Mouse (Mus musculus) heart, postnatal 36 days (tissue): Measurements from ENCODE around the gene Cwc15. TPM values are rescaled to one million over a fixed set of nuclear protein-coding genes. Genes with fewer than 3 reads are reported as not detected.
"Not testable (repeated sequence)": the region's sequence is repeated elsewhere in the genome, so short reads cannot be mapped to it uniquely, and the experiment has no call there.

Experiments
- DNase-seq, 2 experiments: peaks; one replicate each; pipeline ENCODE4 v3.0.0; 2021 to 2022
- intact Hi-C: fragments of 180-260 bp; cut with DNase I; formaldehyde crosslinking; loops from one replicate; pipeline ENCODE4 v1.15.1; 2025
- total RNA-seq, 2 experiments: library from RNA; stranded (reverse); gene quantifications; 2 replicates each; pipeline ENCODE4 v1.2.3; 2021

The Cwc15 gene
- total RNA-seq: 10 to 100 TPM; 68.5 to 72.9 TPM

DNA sequence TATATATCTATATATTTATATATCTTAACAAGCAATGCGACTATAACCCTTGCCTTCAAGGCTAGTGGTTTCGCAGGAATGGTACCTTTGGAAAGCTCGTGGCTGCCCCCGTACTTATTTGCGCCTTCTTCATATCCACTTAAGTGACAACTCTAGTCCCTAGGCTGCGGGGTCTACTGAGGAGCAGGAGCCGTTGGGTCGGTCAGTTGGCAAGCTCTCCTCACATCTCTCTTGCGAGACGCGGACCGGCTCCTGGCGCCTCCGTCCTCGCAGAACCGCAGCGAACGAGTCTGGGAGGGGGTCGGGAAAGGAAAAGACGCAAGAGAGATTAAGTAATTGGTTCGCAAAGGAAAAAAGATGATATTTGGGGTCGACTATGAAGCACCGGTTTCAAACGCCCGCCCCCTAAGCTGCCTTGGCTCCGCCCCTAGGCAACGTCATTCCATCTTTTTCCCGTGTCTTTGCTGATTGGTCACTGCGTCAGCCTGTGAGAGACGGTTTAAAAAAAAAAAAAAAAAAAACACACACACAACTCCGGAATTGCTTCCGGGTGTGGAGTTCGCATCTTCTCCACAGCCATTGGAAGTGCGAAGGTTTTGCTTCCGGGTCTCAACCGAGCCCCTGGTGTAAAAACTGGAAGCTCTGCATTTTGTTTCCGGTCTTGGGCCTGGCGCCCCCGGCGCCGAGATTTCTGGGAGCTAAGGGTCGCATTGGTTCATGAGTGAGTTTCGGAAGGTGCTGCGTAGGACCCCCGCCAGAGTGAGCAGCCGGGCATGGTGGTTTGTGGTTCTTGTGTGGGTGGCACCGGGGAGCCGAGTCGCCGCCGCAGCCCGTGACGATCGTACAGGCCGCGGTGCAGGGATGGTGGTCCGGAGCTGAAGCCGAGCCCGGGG lies at the start of gene Cwc15, which contains the start of gene Kdm4d:
Cwc15 (plus strand) TSS at position 595 of the 893 bp plus-strand sequence.
Kdm4d (minus strand) TSS at position 460 of the 893 bp plus-strand sequence.
- DNase-seq: peak; percentile 92
- intact Hi-C loops: loop anchor here (2.0 to 10.0 kb wide), 4 partner anchors 119 to 1255 kb away; partner anchors contain the start of genes Ankrd49, Ccdc82, Cep57 and Endod1

DNA sequence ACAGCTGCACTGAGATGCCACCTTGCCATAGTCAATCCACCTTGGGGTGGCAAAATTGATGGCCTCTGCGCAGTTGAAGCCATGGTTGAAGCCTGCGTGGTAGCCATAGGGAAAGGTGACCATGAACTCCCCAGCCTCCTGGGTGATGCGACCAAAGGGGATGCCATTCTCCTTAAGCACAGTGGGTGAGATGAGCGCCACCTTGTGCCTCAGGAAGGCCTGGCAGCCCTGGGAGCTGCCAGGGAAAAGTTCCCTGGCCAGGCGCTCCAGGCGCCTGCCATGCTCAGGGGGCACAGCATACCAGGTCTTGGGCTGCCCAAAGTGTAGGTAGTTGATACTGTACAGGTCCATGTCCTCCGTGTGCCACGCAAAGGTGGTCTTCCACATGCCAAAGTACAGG lies 49.3 kb upstream of the Cwc15 start:
- not testable (repeated sequence) for DNase-seq
- intact Hi-C loops: loop anchor here (5.0 kb wide), 1 partner anchor 99 kb away; no protein-coding TSS in a partner anchor

DNA sequence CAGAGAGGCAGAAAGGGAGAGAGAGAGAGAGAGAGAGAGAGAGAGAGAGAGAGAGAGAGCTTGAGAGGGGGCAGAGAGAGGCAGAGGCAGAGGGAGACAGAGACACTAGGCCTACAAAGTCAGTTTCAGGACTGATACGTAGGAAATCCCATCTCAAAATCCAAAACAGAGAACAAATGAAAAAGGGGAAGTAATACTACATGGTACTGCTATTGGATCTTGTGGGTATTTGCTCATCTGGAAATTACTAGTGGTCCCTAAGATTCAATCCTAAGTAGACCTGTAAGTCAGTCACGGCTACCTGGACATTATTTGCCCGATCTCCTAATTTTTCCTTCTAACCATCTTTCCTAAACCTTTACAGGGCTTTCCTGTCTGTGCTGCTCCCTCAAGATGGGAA lies 44.1 kb upstream of the Cwc15 start:
- intact Hi-C loops: no loop called here
- no peak for DNase-seq

DNA sequence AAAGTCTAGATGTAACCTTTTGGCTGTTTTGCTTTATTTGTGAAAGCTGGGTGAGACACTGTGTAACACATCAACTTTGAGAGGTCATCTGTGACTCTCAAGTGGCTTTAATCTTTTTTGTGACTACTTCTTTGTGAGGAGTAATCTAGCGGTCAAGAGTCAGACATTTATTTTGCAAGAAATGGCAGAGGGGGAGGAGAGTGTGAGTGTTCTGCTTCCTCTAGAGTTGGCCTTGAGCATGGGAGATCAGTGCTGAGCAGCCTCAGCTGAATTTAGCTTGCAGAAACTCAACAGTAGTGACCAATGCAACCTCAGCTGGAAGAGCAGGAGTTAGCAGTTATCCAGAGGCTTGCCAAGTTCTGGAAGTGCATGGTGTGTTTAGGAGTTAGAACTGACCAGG lies 37.9 kb upstream of the Cwc15 start:
- DNase-seq, intact Hi-C loops: not testable (repeated sequence)

DNA sequence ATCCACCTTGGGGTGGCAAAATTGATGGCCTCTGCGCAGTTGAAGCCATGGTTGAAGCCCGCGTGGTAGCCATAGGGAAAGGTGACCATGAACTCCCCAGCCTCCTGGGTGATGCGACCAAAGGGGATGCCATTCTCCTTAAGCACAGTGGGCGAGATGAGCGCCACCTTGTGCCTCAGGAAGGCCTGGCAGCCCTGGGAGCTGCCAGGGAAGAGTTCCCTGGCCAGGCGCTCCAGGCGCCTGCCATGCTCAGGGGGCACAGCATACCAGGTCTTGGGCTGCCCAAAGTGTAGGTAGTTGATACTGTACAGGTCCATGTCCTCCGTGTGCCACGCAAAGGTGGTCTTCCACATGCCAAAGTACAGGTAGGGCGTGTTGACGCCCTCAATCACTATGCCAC lies 36.7 kb upstream of the Cwc15 start:
- intact Hi-C loops, DNase-seq: not testable (repeated sequence)

DNA sequence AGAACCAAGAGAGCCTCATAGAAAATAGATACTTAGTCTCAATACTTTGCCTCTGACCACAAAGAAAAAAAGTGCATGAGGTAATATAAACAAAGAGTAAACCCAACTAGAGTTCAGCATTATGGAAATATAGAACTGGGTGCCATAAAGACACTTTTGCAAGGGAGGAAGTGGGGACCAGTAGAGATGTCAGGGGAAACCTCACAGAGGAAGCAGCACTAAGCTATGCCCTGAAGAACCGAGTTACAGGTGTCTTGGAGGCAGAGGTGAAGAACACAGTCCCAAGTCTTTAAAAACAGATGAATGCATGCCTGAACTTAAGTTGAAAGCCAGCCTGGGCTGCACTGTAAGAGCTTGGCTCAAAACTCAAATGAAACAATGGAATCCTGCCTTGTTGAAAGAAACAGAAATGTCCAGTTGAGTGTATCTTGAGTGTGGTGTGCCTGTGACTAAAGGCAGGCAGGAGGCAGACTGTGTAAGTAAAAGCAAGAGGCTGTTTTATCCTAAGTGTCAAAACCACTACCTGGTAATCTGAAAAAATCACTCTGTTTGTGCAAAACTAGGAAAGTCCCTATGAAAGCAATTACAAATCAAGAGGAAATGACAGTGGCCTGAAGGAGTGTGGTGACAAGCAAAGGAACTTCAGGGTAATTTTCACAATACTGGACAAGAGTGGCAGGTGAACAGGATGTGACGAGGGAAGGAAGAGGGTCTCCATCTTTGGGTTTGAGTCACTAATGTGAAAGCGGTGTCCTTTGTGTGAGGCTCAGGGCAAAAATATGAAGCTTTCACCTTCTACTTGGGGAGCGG lies 1.3 kb upstream of the Cwc15 start:
- no peak for DNase-seq
- intact Hi-C loops: loop anchor here (2.0 to 5.0 kb wide), 2 partner anchors 152 to 610 kb away; no protein-coding TSS in a partner anchor

DNA sequence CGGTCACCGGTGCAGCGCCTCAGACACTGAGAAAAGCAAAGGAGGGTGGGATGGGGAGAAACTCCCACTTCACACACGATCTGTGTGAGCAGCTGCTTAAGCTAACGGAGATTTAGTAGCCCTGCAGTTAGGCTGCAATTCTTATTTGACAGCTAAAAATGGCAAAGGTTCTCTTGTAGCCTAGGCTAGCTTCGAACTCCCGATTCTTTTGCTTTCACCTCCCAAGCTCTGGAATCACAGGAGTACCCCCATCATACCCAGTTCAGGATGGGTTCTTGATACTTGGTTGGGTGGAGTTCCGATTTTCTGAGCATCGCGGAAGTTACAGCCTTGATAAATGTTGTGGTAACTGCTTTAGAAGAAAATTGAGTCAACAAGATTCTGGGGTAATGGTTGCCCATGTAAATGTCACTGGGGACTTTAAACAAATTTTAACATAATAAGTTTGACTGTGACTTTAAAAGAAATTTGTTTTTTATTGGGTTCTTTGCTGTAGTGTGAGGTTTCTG lies 553 bp downstream of the Cwc15 start:
- DNase-seq: no peak
- intact Hi-C loops: loop anchor here (2.0 to 10.0 kb wide), 4 partner anchors 120 to 1256 kb away; partner anchors contain the start of genes Ankrd49, Ccdc82, Cep57 and Endod1

DNA sequence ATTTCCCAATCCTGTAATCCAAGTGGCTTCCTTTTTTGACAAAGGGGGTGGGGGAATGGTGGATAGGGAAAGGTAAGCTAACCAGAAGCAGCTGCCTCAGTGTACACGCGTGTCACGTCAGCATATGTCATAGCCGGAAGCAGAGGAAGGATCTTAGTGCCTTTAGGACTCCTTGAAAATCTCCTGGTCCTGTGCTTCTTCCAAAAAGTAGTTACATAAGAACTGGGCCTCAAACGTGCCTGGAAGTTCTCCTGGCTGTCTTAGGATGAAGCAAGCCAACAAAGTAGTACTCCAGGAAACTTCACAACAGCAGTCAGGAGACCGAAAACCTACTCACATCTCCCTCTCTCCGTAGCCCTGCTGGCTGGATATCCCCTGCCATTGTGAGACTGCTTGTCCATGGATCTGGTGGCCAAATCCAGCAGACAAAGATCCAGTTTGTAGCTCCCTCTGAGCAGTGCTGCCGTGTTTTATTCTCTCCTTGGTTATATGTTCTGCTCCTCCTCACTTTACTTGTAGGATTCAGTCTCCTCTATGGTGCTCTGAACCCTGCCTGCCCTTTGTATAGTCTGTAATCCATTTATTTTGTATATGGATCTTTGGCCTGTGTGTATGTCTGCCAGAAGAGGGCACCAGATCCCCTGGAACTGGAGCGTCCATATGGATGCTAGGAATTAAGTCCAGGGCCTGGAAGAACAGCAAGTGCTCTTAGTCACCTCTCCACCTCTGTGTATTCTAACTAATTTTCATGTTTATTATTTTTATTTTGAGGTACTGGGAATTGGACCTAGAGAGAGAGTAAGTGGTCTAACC lies 12.4 kb downstream of the Cwc15 start:
- peak; percentile 17 to 18 for DNase-seq
- intact Hi-C loops: loop anchor here (2.0 to 10.0 kb wide), 2 partner anchors 186 to 502 kb away; no protein-coding TSS in a partner anchor

DNA sequence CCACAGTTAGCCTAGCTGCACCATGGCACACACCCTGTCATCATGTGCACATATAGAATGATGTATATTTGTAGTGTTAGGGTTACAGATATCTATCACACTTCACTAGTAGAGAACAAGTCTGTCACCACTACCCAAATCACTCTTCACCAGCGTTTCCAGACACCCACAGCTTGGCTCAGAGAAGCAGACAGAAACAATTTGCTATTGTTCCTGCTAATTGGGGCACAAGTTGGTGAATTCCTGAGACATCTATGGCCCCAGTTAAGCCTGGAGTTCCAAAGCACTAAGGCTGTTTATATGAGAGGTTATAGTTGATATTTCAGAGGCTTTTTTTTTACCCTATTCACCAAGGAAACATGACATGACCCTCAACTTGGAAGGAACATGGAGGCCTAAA lies 16.9 kb downstream of the Cwc15 start:
- intact Hi-C loops: loop anchor here (10.0 kb wide), 1 partner anchor 498 kb away; no protein-coding TSS in a partner anchor
- no peak for DNase-seq

DNA sequence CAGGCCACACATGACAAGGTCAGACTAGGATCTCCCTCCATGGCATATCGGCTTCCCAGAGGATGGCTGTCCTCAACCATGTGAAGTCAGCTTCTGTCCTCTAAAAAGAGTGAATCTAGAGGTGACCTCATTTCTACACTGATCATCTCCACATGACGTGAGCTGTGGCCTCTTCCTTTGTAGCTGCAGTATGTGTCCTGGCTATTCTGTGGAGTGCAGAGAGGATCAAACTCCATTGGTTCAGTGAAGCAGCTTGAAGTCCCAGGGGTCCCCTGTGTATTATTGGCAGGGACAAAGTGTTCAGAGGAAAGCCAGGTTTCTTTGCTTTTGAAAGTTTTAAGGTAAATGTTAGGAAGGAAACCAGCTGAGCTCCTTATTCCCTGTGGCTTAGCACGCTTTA lies 17.7 kb downstream of the Cwc15 start:
- intact Hi-C loops: loop anchor here (10.0 kb wide), 1 partner anchor 497 kb away; no protein-coding TSS in a partner anchor
- no peak for DNase-seq

DNA sequence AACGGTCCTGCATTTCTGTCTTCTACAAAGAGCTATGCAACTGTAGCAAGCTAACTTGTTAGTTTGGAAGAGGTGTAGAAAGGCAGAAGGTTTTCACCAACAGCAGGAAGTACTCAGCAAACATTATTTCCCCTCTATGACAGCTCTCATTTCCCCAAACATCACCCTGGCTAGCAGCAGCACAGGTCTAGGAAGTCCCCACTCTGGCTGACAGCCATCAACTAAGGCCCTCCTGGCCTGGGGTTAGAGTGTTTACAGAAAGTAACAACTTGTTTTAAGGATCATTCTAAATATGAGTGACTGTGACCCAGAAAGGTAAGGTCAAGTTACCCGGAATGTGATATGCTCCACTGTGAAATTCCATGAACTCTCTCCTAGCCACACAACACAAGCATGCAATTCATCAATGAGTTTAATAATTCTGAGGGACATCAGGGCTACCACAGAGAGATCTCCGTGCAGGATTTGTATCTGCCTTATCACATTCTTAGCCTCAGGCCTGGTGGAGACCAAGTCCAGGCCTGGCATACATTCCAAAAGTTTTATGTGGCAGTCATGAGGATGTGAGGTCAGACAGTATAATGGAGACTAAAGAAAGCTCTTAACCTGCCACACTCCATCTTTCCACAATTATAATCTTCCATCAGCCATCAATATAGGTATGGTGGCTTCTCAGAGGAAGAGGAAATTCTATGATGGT lies 20.7 kb downstream of the Cwc15 start:
- DNase-seq: no peak
- intact Hi-C loops: loop anchor here (5.0 kb wide), 1 partner anchor 241 kb away; no protein-coding TSS in a partner anchor

DNA sequence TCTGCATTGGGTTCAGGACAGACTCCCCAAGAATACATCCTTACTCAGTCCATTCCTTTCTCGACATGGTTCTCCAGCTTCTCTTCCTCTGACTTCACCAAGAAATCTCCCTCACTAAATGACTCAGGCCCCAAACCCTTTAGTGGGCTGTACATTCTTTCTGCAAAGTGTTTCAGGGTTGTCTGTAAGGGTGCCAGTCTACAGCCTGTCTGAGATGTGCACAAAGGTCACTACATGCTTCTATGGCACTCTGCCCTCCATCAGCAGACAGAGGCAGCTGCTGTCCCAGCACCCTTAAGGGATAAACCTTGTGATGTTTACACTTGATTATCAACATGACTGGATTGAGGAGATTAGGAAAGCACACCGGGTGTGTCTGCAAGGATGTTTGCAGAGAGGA lies 21.3 kb downstream of the Cwc15 start:
- no peak for DNase-seq
- intact Hi-C loops: loop anchor here (2.0 to 5.0 kb wide), 2 partner anchors 133 to 241 kb away; no protein-coding TSS in a partner anchor

DNA sequence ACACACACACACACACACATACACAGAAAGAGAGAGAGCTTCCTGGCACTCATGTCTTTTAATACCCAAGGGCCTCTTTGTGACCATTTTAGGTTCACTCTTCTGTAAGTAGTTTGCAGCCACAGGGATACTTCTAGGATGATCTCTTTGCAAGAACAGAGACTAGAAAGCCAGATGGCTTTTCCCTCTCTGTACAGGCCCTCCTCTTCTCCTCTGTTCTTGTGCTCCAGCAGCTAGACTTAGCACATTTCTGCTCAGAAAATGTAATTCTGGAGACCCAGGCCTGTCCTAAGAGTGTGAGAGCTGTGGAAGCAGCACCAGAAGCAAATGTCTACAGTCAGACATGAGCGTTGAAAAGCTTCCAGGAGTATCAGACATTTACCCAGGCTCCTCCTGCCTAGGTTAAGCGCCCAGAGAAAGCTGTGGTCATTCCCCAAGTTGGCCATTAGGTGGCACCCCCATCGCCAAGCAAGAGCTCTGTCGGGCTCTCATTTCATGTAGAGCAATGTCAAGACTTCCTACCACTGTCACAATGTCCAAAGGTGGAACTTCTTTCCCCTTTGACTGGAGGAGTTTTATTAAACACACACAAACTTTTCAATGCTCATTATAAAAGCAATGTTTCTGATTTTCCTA lies 23.1 kb downstream of the Cwc15 start:
- intact Hi-C loops: loop anchor here (1.0 to 5.0 kb wide), 3 partner anchors 131 to 239 kb away; no protein-coding TSS in a partner anchor
- peak; percentile 81 to 82 for DNase-seq

DNA sequence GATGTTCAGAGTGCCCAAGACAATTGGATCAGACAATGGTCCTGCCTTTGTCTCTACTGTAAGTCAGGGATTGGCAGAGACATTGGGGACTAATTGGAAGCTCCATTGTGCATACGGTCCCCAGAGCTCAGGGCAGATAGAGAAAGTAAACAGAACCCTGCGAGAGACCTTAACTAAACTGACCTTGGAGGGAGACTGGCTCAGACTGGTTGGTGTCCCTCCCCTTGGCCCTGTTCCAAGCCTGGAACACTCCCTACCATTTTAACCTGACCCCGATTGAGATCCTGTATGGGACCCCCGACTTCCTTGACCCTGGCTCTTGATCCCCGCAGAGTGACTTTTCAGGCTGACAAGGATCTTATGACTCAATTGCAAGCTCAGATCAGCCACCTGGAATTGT lies 29.6 kb downstream of the Cwc15 start:
- intact Hi-C loops: no loop called here
- no peak for DNase-seq

DNA sequence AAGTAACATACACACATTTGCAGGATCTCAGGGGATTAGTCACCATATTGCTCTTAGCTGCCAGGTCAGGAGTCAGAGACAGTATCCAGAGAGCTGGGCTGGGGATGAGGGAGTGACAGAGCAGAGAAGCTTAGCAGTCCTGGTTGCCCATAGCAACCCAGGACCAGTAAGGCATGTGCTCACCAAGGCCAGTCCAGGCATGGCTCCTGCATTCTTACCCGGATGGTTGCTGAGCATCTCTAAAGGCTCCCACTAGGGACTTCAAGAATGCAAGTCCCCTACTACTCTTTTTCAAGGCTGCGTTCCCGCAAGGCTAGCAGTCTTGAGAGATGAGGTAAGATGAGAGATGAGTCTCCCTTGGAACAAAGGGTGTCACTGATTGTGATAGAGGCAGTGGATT lies 31.9 kb downstream of the Cwc15 start:
- DNase-seq: no peak
- intact Hi-C loops: no loop called here

DNA sequence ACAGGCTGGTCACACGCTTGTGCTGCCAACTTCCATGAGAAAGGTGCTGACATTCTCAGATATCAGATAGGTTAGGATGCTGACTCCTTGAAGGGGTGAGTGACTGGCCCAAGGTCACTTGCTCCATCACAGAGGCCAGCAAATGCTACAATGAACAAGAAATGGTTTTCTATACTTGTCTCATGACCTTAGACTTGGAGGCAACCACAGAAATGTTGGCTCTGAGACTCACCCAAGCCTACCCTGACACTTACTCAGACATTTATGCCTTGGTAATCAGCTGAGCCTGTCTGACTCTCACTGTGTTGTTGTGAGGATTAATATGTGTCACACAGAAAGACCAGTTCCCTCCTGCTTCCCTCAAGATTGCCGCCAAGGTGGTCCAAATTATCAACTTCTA lies 33.2 kb downstream of the Cwc15 start:
- DNase-seq: no peak
- intact Hi-C loops: no loop called here

DNA sequence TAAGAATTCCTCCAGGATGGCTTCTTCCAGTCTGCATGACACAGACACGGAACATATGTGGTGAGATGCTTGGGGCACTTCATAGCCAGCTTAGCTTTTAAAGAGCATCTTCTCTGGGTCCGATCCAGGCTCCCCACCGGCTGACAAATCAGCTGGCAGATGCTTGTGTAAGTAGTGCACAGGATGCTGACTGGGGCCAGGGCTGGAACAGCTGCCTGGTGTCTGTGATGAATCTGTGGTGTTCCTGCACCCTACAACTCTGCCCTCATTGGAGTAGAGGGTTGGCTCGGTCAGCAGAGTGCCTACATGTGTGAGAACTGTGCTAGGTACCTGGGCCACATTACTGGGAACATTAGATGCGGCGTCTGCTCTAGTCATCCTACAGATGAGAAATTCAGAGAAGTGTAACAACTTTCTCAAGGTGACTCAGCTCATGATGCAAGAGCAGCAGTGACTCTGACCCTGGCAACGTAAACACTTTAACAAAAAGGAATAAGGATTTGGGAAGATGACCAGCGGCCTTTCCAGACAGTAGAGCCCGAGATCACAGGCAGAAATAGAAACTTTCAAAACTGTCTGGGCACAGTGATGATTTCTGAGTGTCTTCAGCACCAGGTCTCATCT lies 34.5 kb downstream of the Cwc15 start:
- no peak for DNase-seq
- intact Hi-C loops: no loop called here
